Mouse (Mus musculus): ENCODE results near the gene Becn1.

GRCm38 (mm10) chr11:101259948-101260825 lies 41.9 kb downstream of the Becn1 start, which contains the start of gene Wnk4:
- TF ChIP-seq EP300 (IDR thresholded peaks at IDR 0.05; ENCODE audit: low read depth) = peak; percentile 84
- no peak for TF ChIP-seq CTCF (IDR thresholded peaks at IDR 0.05; ENCODE audit: low read depth)
